Comparison of ENCODE assay signal across 28 mouse cellular contexts in genomic region chr11:96038560-96038959, GRCm38 (mm10). TPM values are rescaled to one million over a fixed set of nuclear protein-coding genes. Genes with fewer than 3 reads are reported as not detected.
"Had no signal": no experiment of that assay in that cellular context is flagged by ENCODE, and none has a peak within 500 bp of the region (broad histone marks: within the 10 kb centered on the region; RNA-seq: fewer than 3 reads in every experiment).

No protein-coding gene starts in this region.

- H3K9me3 ChIP-seq: limb, embryonic 10.5 days; limb, embryonic 13.5 days; megakaryocyte, embryonic 14.5 days had no signal

- DNase-seq: kidney, adult 18-20 months; kidney, adult 9 months; kidney, postnatal 14 days; kidney, postnatal 4 days; lung, adult 2 months; lung, postnatal 14 days; midbrain, embryonic 14.5 days; thymus, postnatal 25 days had no signal

- H3K27me3 ChIP-seq: limb, embryonic 13.5 days; megakaryocyte, embryonic 14.5 days had no signal

- H3K9ac ChIP-seq: limb, embryonic 13.5 days had no signal

- H3K4me3 ChIP-seq: limb, embryonic 10.5 days; limb, embryonic 13.5 days; megakaryocyte, embryonic 14.5 days had no signal

- H3K27ac ChIP-seq: limb, embryonic 10.5 days; limb, embryonic 13.5 days; macrophage had no signal

- H3K4me2 ChIP-seq: limb, embryonic 13.5 days; midbrain, embryonic 11.5 days had no signal

- ATAC-seq: inflammation-experienced regulatory T-cells, adult 6 months; intestine, embryonic 16.5 days had no signal

RNA-seq across cellular contexts. Expression of gene Gip, which starts 14.2 kb away (rescaled TPM):
- total RNA-seq: layer of hippocampus, adult 18-20 months; layer of hippocampus, postnatal 14 days; left cerebral cortex, adult 8-10 months; left cerebral cortex, postnatal 14 days; liver, adult 2 months; midbrain, postnatal 0 days had no signal
- polyA plus RNA-seq: inflammation-experienced regulatory T-cells, adult 6 months; kidney, embryonic 16.5 days; limb, embryonic 10.5 days; limb, embryonic 13.5 days; liver, adult 2 months; lung, adult 2 months; lung, embryonic 16.5 days; macrophage; midbrain, embryonic 11.5 days; midbrain, embryonic 14.5 days; midbrain, postnatal 0 days; neural tube, embryonic 11.5 days; neural tube, embryonic 14.5 days; spleen, adult 2 months; urinary bladder, adult 2 months had no signal

RNA-seq across cellular contexts. Expression of gene Igf2bp1, which starts 32.8 kb away (rescaled TPM):
- total RNA-seq: layer of hippocampus, adult 18-20 months; liver, adult 2 months had no signal
- polyA plus RNA-seq: inflammation-experienced regulatory T-cells, adult 6 months; liver, adult 2 months; macrophage; small intestine, adult 2 months; spleen, adult 2 months had no signal
